Mouse (Mus musculus) neural tube, embryonic 11.5 days (tissue): ENCODE measurements around the gene Tgfbr3. TPM values are rescaled to one million over a fixed set of nuclear protein-coding genes. Genes with fewer than 3 reads are reported as not detected.

Source experiments
- ATAC-seq: fragments of 200-750 bp; cut with Nextera tagmentation; 2 replicates; pipeline ENCODE4 v1.8.0; 2017; ENCODE audit warnings: moderate number of reproducible peaks, mild to moderate bottlenecking, moderate TSS enrichment, moderate library complexity; ENCODE audit not compliant: insufficient read depth, low FRiP score, low TSS enrichment
- DNase-seq: peaks from one replicate; pipeline ENCODE4 v3.0.0-alpha.2; 2015; ENCODE audit warnings: low spot score
- H3K27ac ChIP-seq: fragments of 300-500 bp; sonication (generic); 2 replicates; pipeline ENCODE4 v1.5.1; 2014; ENCODE audit warnings: low read depth, mild to moderate bottlenecking, low read length
- H3K27me3 ChIP-seq: fragments of 300-500 bp; sonication (generic); 2 replicates; pipeline ENCODE4 v1.6.1; 2014; ENCODE audit warnings: mild to moderate bottlenecking, low read length, mixed read lengths; ENCODE audit not compliant: control insufficient read depth, insufficient read depth
- H3K36me3 ChIP-seq: fragments of 300-500 bp; sonication (generic); 2 replicates; pipeline ENCODE4 v1.6.1; 2014; ENCODE audit warnings: mild to moderate bottlenecking, low read length, moderate library complexity, mixed read lengths; ENCODE audit not compliant: control insufficient read depth, insufficient read depth
- H3K4me1 ChIP-seq: fragments of 300-500 bp; sonication (generic); 2 replicates; pipeline ENCODE4 v1.6.1; 2014; ENCODE audit warnings: low read length, mixed read lengths; ENCODE audit not compliant: control insufficient read depth, insufficient read depth
- H3K4me2 ChIP-seq: fragments of 300-500 bp; sonication (generic); 2 replicates; pipeline ENCODE4 v1.6.1; 2014; ENCODE audit warnings: low read depth, mild to moderate bottlenecking, moderate library complexity
- H3K4me3 ChIP-seq: fragments of 300-500 bp; sonication (generic); 2 replicates; pipeline ENCODE4 v1.5.1; 2014; ENCODE audit warnings: low read depth, low read length
- H3K9ac ChIP-seq: fragments of 300-500 bp; sonication (generic); 2 replicates; pipeline ENCODE4 v1.6.1; 2014; ENCODE audit warnings: mild to moderate bottlenecking, low read length
- H3K9me3 ChIP-seq: fragments of 300-500 bp; sonication (generic); 2 replicates; pipeline ENCODE4 v1.6.1; 2016; ENCODE audit warnings: low read length; ENCODE audit not compliant: control insufficient read depth
- WGBS: fragments of 180-500 bp; shearing (Covaris S2); extraction: QIAGEN DNeasy Blood & Tissue Kit; methylation state at CpG from one replicate; pipeline ENCODE4 v1.1.7; 2014; 5-methylcytosine and 5-hydroxymethylcytosine counted together
- polyA plus RNA-seq: library from polyadenylated mRNA; unstranded; fragments of >200 nt; fragmentation: Nextera tagmentation; extraction: Ambion mirVana; gene quantifications from 2 replicates; pipeline ENCODE4 v1.2.1, GENCODE M21; 2014

Gene Tgfbr3
- polyA plus RNA-seq, 1 experiment from 2014 or later = 8.2 TPM

GRCm38 (mm10) chr5:107142791-107143190 is 146.6 kb downstream of the Tgfbr3 start:
- Histone ChIP-seq H3K9ac (no peak overlapping the region), H3K36me3 (no peaks in the 10 kb centered on the region), H3K4me1 (no peaks in the 10 kb centered on the region), H3K27ac (no peak overlapping the region), H3K27me3 (no peaks in the 10 kb centered on the region), H3K4me2 (no peak overlapping the region), H3K9me3 (no peaks in the 10 kb centered on the region), H3K4me3 (no peak overlapping the region)
- ATAC-seq (no peak), DNase-seq (no peak)
- 89% methylated on average over 5 of the region's 5 CpGs for whole genome bisulfite sequencing

DNA sequence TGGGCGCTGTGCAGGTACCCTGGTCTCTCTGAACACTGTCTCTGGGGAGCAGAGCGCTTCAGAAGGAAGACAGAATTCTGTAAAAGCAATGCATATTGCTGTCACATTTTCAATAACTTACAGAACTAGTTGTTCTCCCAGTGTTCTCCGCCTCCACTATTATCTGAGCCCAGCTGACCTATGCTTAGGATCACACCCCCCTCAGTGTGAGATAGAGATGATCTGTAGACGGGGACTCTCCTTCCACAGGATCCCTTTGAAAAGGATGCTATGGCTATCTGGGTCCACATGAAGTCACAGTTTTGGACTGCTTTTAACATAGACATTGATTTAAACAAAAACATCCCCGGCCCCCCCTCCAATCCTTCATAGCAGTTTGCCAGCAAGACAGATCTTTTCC is 148.1 kb downstream of the Tgfbr3 start:
- no peak for ATAC-seq

DNA sequence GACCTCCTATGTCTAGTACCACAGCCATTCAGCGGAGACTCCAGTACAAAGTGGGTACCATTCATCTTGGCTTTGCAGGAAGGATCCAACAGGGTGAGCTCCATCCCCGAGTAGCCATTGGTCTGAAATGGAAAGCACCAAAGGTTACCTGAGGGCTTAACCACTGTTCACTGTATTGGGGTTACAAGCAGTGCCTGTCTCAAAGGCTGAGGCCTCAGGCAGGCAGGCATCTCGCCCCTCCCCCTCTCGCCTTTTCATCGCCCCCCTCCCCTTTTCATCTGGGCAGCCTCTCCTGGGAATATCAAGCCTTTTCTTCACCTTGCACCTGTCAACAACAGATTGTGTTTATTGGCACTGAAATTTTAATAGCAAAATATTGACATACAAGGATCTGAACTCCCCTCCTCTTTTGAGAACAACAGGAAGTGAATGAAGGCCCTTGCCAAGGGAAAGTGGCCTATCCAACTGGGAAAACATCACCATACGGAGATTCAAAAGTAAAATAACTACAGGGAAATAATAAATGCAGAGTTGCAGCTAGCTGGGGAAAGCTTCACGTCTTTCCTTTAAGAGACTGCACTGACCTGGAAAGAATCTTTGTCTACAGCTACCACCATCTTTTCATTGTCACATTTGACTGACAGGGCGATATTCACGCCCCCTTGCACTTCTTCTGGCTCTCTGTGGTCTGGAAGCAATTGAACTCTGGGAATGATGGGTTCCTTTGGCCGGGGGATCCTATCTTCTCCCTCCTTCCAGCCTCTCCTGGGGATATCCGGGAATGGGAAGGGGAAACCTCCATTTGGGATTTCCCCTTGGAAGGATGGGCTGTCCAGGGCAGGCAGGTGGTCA is 149.4 kb downstream of the Tgfbr3 start:
- Histone ChIP-seq H3K27ac (no peak overlapping the region), H3K36me3 (no peaks in the 10 kb centered on the region; the same call in 1 of the 2 replicates), H3K9me3 (no peaks in the 10 kb centered on the region), H3K4me1 (no peaks in the 10 kb centered on the region), H3K4me2 (no peak overlapping the region), H3K4me3 (no peak overlapping the region), H3K27me3 (no peaks in the 10 kb centered on the region), H3K9ac (no peak overlapping the region)
- ATAC-seq (no peak), DNase-seq (no peak)
- 77% methylated on average over 11 of the region's 11 CpGs for WGBS

More for the DNA sequence above, 148.1 kb downstream of the Tgfbr3 start:
- DNase-seq = no peak
- H3K36me3 ChIP-seq = no peaks in the 10 kb centered on the region; the same call in 1 of the 2 replicates
- 88% methylated on average over 5 of the region's 5 CpGs for WGBS
- H3K4me2 ChIP-seq = no peak overlapping the region
- H3K9me3 ChIP-seq = no peaks in the 10 kb centered on the region
- H3K27me3 ChIP-seq = no peaks in the 10 kb centered on the region
- no peak overlapping the region for H3K27ac ChIP-seq
- H3K9ac ChIP-seq = no peak overlapping the region
- H3K4me3 ChIP-seq = no peak overlapping the region
- H3K4me1 ChIP-seq = no peaks in the 10 kb centered on the region

GRCm38 (mm10) chr5:107133336-107133735 is 156.1 kb downstream of the Tgfbr3 start:
- H3K4me3 ChIP-seq = no peak overlapping the region
- no peak overlapping the region for H3K9ac ChIP-seq
- H3K9me3 ChIP-seq = no peaks in the 10 kb centered on the region
- no peaks in the 10 kb centered on the region; the same call in 1 of the 2 replicates for H3K36me3 ChIP-seq
- no peaks in the 10 kb centered on the region for H3K4me1 ChIP-seq
- ATAC-seq (no peak), DNase-seq (no peak)
- H3K27ac ChIP-seq = no peak overlapping the region
- WGBS = 93% methylated on average over 2 of the region's 2 CpGs
- H3K4me2 ChIP-seq = no peak overlapping the region
- no peaks in the 10 kb centered on the region for H3K27me3 ChIP-seq

DNA sequence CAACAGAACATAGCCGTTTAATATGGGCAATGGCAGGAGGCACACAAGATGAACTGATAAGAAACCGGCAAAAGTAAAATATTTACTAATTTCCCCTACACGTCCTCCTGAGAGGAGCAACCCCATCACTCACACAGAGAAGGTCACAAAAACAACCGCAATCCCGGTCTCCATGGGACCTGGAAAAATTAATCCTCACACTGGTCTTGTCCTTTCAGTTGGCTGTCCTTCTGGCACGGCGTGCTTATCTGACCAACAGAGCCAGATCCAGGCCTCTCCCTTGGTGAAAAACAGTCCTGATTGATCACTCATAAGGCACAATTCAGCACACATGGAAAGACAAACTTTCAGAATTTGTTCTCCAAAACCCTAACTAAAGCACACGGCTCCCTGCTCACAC is 157.2 kb downstream of the Tgfbr3 start:
- DNase-seq = no peak
- Histone ChIP-seq H3K4me2 (no peak overlapping the region), H3K4me3 (no peak overlapping the region), H3K27me3 (no peaks in the 10 kb centered on the region), H3K36me3 (no peaks in the 10 kb centered on the region; the same call in 1 of the 2 replicates), H3K9me3 (no peaks in the 10 kb centered on the region), H3K27ac (no peak overlapping the region), H3K4me1 (no peaks in the 10 kb centered on the region), H3K9ac (no peak overlapping the region)
- 78% methylated on average over 8 of the region's 8 CpGs for WGBS
- ATAC-seq = no peak

- WGBS = 60% methylated on average over 5 of the region's 5 CpGs
- Histone ChIP-seq H3K27me3 (no peaks in the 10 kb centered on the region), H3K4me3 (no peak overlapping the region), H3K36me3 (no peaks in the 10 kb centered on the region), H3K27ac (no peak overlapping the region), H3K9ac (no peak overlapping the region), H3K9me3 (no peaks in the 10 kb centered on the region), H3K4me2 (no peak overlapping the region), H3K4me1 (no peaks in the 10 kb centered on the region)
- ATAC-seq (no peak), DNase-seq (no peak)
These were observed 160.1 kb downstream of the Tgfbr3 start for GRCm38 (mm10) chr5:107129304-107129703.

DNA sequence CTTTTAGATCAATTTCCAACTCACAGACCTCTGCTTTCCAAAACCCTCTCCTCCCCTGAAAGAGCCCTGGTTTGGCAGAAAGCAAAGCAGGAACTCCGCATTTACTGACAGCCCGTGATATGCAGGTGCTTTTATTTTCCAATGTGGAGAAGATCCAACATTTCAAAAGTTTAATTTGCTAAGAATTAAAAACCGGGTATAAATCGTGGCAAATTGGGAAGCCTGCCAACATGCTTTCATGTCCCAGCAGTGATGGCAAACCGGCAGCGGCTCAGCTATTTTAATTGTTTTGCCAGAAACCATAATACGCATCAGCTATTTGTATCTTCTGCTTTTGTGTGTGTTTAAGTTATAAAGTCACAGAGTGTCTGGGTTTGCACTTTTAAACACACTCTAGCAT is 162.9 kb downstream of the Tgfbr3 start:
- Histone ChIP-seq H3K27ac (no peak overlapping the region), H3K4me1 (no peaks in the 10 kb centered on the region), H3K4me3 (no peak overlapping the region), H3K9me3 (no peaks in the 10 kb centered on the region), H3K27me3 (no peaks in the 10 kb centered on the region), H3K4me2 (no peak overlapping the region), H3K9ac (no peak overlapping the region), H3K36me3 (no peaks in the 10 kb centered on the region)
- WGBS = 74% methylated on average over 7 of the region's 7 CpGs
- DNase-seq = no peak
- no peak for ATAC-seq

GRCm38 (mm10) chr5:107125131-107125530 is 164.3 kb downstream of the Tgfbr3 start:
- H3K27me3 ChIP-seq = no peaks in the 10 kb centered on the region
- no peaks in the 10 kb centered on the region for H3K9me3 ChIP-seq
- H3K4me1 ChIP-seq = no peaks in the 10 kb centered on the region
- no peak for DNase-seq
- H3K36me3 ChIP-seq = no peaks in the 10 kb centered on the region
- WGBS = 81% methylated on average over 6 of the region's 6 CpGs
- H3K9ac ChIP-seq = no peak overlapping the region
- H3K4me2 ChIP-seq = no peak overlapping the region
- no peak overlapping the region for H3K27ac ChIP-seq
- no peak overlapping the region for H3K4me3 ChIP-seq
- no peak for ATAC-seq

GRCm38 (mm10) chr5:107124531-107124930 is 164.9 kb downstream of the Tgfbr3 start:
- no peaks in the 10 kb centered on the region for H3K36me3 ChIP-seq
- H3K27me3 ChIP-seq = no peaks in the 10 kb centered on the region
- H3K4me1 ChIP-seq = no peaks in the 10 kb centered on the region
- DNase-seq = no peak
- H3K4me3 ChIP-seq = no peak overlapping the region
- H3K9ac ChIP-seq = no peak overlapping the region
- H3K4me2 ChIP-seq = no peak overlapping the region
- H3K27ac ChIP-seq = no peak overlapping the region
- ATAC-seq = no peak
- WGBS = 77% methylated on average over 7 of the region's 7 CpGs
- no peaks in the 10 kb centered on the region for H3K9me3 ChIP-seq
